Mouse (Mus musculus): ENCODE data around the gene Snx5.

The Snx5 gene

GRCm38 (mm10) chr2:144270507-144271420 is at the start of gene Snx5, which contains the start of gene Mgme1:
TSS of gene Snx5 (minus strand) at chr2:144270906.
TSS of gene Mgme1 (plus strand) at chr2:144270663.
- peak; percentile 93 to 95 for DNase-seq

DNA sequence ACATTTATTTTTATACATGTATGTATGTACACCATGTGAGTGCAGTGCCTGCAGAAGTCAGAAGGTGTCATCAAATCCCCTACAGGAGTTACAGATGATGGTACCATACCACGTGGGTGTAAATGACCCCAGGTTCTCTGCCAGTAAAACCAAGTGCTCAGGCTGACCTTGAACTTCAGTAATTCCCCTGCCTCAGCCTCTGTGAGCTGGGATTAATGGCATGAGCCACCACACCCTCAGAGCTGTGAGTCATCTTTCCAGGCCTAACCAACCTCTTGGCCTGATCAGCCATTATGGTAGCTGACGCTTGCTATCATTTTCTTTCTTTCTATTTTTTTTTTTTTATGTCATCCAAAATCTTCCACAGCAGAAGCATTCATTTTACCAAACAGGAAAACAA is 40.7 kb upstream of the Snx5 start:
- DNase-seq: no peak

- DNase-seq: no peak
These were observed 39.6 kb upstream of the Snx5 start for GRCm38 (mm10) chr2:144310273-144310672.

DNA sequence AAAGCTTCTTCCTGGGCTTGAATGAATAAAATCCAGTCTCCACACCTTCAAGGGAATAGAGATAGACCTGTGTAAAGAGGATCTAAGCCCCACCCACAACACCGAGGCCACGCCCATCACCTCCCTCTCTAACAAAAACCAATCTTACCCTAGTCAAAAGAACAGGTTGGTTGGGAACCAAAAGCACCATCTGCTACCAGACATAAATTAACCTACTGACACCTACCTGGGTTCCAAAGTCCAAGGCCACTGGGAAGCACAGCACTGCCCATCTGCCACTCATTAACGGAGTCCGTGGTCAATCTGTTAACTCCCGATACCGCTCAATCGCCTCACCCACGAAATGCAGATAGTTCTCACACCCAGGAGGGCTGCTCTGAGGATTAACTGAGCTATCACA is 37.9 kb upstream of the Snx5 start:
- peak; percentile 84 to 87 for DNase-seq

DNA sequence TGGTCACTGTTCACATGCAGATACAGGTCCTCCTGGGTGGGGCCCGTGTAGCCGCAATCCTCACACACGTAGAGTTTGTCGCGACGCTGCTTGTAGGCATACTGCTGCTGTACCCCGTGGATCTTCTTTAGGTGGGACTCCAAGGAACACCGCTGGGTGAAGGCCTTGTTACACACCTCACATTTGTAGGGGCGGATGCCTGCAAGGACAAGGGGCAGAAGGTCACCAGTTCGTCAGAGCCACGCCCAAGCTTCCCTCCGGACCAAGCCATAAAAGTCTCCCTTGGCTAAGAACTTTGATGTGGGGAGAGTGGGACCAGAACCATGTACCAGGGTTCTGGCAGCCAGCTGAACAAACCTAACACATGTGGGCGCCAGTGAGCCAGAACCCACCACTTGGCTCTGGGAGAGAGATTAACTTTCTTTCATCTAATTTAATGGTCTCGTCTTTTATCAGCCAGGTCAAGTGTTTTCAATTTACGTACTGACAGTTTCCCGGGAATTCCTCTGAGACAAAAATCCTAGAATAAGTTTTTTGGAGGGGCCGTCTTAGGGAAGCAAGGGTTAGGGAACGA is 35.1 kb upstream of the Snx5 start:
- DNase-seq: peak in 1 of 2 experiments; percentile 56

DNA sequence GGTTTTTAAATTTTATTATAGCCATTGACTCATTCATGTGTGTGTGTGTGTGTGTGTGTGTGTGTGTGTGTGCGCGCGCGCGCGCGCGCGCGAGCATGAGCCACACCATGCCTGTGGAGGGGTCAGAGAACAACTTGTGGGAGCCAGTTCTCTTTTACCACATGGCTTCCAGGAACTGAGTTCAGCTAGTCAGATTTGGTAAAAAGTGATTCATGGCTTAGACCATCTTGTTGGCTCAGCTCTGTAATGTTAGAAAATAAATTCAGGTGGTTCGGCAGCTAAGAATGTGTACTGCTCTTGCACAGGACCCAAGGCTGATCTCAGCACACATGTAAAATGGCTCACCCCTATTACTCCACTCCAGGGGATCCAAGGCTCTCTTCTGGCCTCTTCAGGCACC is 30.4 kb upstream of the Snx5 start:
- DNase-seq: no peak

DNA sequence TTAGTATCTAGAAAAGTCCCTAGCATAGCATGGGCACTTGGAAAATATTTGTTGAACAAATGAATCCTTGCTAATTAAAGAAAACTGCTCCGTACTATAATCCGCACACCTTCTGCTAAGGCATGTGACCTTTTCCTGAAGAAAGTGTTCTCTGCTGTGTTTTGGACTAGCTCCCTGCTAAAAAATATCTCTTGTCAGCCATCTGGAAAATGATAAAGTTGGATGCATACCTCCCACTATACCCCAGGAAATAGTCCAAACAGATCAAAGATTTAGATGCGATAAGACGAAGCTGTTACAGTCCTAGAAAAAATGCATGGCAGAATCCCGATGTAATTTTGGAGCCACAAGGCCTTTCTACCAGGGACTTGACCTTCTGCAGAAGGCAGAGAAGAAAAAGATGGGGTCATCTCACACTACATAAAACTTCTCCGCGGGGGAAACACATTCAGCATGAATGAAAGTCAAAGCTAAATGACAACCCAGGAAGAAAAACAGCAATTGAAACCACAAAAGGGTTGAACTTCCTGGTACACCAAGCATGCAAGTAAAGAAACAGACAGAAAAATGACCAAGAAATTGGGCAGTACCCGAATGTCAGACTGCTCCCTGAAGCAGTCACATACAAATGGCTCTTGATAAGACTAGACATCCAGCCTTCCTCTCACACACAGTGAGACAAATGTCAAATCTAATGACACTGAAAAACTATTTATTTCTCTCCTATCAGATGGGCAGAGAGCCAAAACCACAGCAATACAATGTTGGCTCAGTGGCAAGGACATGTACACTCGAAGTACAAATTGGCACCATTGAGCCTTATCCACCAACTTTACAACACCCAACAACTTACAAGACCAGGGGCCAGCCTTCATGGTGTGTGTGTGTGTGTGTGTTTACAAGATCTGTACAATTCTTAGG is 29.3 kb upstream of the Snx5 start:
- peak in 1 of 2 experiments; percentile 11 for DNase-seq

DNA sequence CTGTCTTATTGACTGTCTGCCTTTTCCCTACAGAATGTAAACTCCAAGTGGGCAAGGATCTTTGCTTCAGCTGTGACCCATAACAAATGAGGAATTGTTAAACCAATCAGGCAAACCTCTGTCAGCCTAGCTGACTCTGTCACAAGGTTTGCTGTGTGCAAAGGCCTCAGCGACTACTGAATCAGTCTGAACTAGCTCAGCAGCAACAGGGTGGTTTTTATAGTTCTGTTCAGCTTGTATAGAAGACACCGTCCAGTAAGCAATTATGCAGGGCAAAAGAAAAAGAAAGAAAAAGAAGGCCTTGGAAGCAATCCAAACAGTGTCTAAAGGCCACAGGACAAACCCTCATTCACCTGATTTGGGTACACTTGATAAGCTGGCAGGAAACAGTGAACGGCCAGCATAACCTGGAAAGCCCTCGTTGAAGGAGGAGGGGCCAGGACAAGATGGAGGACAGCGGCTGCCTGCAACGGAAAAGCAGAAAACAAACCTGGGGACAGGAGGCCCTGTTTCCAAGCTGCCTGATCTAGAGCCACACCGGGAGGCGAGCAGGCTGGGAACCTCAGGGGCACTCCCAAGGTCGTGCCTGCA is 24.5 kb upstream of the Snx5 start:
- peak in 1 of 2 experiments; percentile 19 for DNase-seq

GRCm38 (mm10) chr2:144291600-144292305 is 21.0 kb upstream of the Snx5 start:
- peak; percentile 30 to 36 for DNase-seq

DNA sequence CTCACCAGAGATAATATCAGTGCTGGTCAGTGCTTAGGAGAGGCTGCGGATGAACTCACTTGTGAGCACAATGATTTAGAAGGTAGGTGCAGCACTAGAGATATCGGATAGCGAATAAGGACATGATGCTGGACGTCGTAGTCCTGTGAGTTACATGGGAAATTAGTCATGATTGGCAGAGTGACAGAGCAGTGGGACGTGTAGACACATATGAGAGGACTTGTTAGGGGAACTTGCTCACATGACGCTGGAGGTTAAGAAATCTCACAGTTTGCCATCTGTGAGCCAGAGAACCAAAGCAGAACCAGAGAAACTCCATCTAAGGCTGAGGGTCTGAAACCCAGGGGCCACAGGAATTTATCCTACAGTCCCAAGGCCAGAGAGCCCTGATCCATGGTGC is 19.6 kb upstream of the Snx5 start:
- no peak for DNase-seq

GRCm38 (mm10) chr2:144281417-144281816 is 10.7 kb upstream of the Snx5 start:
- no peak for DNase-seq

- no peak for DNase-seq
These were observed 9.9 kb upstream of the Snx5 start for GRCm38 (mm10) chr2:144280568-144280967.

DNA sequence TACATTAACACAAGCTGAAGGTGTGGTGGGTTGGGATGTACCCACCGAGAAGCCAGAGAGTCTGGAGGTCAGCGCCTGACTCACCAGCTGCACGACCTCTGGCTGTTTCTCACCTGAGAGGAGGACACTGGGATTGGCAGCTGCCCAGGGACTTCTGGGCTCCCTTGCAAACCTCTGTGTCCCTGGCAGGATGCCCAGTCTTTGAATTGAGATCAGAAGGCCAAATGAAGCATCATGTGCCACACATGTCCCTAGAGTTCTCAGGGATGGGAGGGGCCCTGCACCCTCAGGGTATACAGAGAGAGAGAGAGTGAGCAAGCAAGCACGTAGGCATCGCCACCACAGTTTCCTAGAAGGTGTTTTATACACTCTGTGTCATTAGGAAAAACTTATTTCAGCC is 9.0 kb upstream of the Snx5 start:
- peak; percentile 94 to 95 for DNase-seq

DNA sequence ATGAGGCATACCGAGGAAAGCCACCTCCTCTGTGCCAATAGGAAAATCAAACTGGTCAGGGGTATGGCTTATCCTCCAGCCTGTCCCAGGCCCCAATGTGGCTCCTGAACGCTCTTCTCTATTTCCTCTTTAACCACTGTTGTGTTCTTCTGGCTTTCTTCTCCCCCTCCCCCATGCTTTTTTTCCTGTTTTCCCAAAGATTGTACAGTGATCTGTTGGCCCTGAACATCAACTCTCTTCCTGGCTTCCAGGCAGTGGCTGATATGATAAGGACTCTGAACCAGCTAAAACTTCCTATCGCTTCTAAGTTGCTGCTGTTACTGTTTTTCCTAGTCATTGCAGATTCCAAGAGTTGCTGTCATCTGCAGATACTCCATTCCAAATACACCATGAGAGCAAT is 6.2 kb upstream of the Snx5 start:
- no peak for DNase-seq

- DNase-seq: no peak
These were observed 4.0 kb upstream of the Snx5 start for GRCm38 (mm10) chr2:144274741-144275140.

DNA sequence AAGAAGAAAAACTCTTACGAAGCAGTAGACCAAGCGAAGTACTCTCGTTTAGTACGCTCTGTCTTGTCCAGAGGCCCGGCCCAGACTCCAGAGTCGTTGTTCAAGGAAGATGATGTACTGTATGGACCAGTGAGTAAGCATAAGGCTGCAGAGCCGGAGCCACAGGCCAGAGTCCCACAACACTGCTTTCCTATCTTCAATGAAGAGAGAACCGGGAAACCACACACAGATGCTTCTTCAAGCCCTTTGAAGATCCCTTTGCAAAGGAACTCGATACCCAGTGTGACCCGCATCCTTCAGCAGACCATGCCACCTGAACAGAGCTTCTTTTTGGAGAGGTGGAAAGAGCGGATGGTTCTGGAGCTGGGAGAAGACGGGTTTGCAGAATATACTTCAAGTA is 1.4 kb upstream of the Snx5 start:
- no peak for DNase-seq

DNA sequence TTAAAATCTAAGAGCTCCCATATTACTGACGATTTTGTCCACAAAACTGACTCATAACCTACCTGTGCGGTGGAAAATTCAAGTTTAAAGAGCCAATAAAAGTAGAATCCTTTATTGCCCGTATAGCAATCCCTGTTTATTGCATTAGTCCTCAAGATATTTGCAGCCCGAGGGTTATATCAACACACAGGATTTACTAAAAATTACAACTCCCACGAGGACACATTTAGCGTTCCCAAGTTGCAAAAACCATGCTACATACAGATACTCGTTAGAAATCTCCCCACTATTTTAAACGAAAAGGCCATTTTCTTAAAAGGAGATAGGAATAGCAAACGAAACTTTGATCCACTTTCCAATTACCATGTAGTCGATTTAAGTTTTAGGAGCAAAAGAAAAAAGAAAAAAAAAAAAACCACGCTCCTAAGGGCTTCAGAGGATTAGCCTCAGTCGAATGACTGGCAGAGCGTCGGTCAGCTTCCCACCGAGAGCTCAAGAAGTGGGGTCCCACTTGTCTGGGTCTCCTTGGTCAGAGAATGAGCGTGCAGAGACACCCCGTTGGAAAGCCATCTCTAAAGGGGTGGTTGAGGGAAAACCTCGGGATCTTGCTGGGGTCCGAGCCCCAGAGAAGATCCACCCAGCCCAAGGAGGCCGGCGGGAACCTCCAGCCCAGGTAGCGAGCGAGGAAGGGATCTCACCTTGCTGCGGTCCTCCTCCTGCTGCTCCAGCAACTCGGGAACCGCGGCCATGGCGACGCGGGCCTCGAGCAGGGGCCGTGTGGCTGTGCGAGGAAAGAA is 829 bp downstream of the Snx5 start:
- no peak for DNase-seq

DNA sequence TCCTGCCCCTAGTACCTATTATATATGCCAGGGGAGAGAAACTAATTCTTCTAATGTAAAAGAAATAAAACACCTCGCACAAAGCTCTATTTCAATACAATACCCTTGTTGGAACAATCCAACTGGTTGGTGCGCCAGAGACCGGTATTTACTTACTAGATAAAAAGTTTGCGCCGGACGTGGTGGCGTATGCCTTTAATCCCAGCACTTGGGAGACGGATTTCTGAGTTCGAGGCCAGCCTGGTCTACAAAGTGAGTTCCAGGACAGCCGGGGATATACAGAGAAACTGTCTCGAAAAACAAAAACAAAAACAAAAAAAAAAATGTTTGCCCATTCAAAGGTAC is 1.4 kb downstream of the Snx5 start:
- DNase-seq: peak in 1 of 2 experiments; percentile 27

DNA sequence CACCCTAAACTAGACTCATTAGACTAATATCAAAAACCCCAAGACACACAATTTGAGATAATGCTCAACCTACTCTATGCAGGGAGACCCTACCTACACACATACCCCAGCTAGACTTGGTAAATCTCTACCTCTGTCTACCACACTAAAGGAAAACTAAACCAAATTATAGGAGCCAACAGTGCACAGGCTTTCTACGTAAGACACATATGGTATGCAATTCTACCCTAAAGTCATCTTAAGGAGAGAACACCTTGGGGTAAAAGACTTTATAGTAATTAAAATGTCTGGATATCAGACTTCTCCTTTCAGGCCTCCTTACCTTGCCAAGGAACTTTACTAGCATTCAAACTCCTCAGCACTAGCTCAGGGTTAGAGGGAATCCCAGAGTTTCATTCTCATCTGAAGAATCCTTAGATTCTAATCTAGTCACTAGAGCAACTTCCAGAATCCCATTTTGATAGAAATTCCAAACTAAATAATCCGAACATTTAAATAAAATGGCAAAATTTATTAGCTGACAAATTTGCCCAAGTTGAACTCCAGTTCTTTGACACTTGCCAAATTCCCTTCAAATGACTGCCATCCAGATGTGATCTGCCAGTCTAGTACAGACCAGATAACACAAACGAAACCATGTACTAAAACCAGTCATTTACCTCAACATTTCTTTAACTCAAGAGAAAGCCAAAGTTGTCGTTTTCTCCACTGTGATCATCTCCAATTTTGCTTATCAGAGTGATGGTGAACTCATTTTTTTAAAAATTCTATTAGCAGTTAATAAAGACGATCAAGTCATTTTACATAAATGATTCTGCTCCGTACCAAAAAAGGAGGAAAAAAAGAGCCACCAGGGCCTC is 2.0 kb downstream of the Snx5 start:
- DNase-seq: no peak

DNA sequence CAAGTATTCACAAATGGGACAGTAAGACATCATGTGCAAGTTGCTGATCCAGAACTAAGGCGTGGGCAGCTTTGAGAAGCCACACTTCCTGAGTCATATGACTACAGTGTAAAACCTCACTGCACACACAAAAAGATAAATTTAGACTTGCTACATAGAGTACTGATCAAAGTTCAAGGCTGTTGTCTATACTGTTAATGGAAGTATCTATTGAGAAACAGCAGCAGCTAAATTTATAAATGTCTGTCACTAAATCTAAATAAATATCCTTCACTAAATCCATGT is 3.0 kb downstream of the Snx5 start:
- peak; percentile 49 to 65 for DNase-seq

Measured in kidney, postnatal 36 days (tissue).